Mouse (Mus musculus): ENCODE data around the gene Fam76b.

The Fam76b gene

GRCm38 (mm10) chr9:13827406-13828086 lies at the start of gene Fam76b:
Gene Fam76b (plus strand): TSS chr9:13827716.
- peak; percentile 6; the same call in 1 of the 2 replicates for TF ChIP-seq GATA4 (IDR thresholded peaks at IDR 0.05; ENCODE audit: insufficient replicate concordance, low read length)

GRCm38 (mm10) chr9:13781985-13782384 lies 45.5 kb upstream of the Fam76b start:
- TF ChIP-seq GATA4 (IDR thresholded peaks at IDR 0.05; ENCODE audit: insufficient replicate concordance, low read length) = no peak

DNA sequence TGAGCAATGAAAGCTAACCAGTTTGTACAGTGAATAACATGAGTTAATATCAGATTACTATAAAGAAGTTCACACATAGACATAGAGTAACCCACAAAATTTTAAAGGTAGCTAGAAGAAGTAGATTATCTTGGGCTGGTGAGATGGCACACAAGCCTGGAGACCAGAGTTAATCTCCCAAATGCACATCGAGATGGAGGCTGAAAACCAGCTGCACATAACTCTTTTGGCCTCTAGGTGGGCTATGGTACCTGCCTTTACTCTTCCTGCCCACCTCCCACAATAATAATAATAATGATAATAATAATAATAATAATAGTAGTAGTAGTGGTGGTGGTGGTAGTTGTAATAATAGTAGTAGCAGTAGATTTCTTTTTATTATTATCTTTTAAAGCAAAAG lies 33.2 kb upstream of the Fam76b start:
- no peak for TF ChIP-seq GATA4 (IDR thresholded peaks at IDR 0.05; ENCODE audit: insufficient replicate concordance, low read length)

GRCm38 (mm10) chr9:13794756-13795155 lies 32.8 kb upstream of the Fam76b start:
- no peak for TF ChIP-seq GATA4 (IDR thresholded peaks at IDR 0.05; ENCODE audit: insufficient replicate concordance, low read length)

DNA sequence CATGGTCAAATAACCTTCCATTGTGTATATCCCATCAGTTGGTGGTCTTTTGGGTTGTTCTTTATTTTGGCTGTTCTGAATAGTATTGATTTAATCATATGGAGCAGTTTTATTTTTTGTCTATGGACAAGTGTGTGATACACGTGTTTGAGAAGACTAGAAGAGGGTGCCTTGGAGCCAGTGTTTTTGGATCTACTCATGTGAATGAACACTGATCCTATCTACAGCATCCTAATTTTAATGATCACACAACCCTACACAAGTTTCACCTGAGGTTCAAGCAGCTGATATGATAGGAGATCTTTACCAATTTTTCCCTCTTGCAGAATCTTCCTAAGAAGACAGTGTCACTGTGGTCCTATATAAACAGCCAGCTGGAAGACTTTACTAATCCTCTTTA lies 23.0 kb upstream of the Fam76b start:
- no peak for TF ChIP-seq GATA4 (IDR thresholded peaks at IDR 0.05; ENCODE audit: insufficient replicate concordance, low read length)

GRCm38 (mm10) chr9:13806854-13807253 lies 20.7 kb upstream of the Fam76b start:
- TF ChIP-seq GATA4 (IDR thresholded peaks at IDR 0.05; ENCODE audit: insufficient replicate concordance, low read length) = no peak

DNA sequence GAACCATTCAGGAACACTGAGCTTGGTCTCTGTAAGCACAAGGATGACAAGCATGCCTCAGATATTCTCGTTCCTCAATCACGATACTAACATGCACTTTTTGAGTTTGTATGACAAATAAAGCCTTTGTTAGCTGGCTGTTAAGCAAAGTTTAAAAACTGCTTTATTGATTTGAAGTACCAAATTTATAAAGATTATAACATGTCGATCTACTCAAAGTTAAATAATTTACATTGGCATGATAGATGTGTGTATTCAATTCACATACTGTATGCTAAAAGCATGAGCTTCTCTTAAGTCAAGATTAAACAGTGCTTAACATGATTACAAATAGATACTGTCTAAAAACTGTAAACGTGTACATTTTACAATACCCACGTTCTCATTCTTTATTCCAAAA lies 19.9 kb upstream of the Fam76b start:
- TF ChIP-seq GATA4 (IDR thresholded peaks at IDR 0.05; ENCODE audit: insufficient replicate concordance, low read length) = no peak

GRCm38 (mm10) chr9:13809937-13810336 lies 17.6 kb upstream of the Fam76b start:
- TF ChIP-seq GATA4 (IDR thresholded peaks at IDR 0.05; ENCODE audit: insufficient replicate concordance, low read length) = no peak

DNA sequence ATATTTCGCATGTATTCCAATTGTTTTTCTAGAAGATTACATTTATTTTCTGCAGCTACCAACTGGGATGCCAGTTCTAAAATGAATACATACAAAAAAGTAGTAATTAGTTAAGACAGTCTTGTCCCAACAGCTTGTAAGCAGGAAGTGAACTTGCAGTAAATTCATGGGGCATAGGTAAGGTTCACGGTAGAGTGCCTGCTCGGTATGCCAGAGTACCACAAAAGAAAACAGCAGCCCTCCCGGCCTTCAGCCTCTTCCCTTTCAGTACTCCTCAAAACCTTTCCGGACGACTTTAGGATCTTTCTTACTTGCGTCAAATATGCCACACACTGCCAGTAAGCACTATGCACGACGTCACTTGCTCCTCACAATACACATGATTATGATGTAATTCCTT lies 9.1 kb upstream of the Fam76b start:
- TF ChIP-seq GATA4 (IDR thresholded peaks at IDR 0.05; ENCODE audit: insufficient replicate concordance, low read length) = no peak

DNA sequence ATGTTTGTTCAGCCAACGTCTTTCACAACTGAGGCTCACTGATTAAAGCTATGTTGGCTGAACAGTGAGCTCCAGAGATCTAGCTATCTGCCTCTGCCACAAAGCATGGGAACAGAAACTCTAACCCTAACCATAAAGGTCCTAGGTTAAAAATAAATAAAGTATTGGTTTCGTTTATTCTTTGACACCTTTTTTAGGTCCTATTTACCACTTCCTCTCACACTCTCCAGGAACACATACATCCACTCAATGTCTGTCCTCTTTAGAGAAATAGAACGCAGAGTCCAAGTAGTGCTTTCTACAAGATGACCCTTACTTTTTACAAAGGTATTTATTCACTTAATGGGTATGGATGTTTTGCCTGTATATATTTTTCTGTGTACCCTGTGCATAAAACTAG lies 6.7 kb upstream of the Fam76b start:
- no peak for TF ChIP-seq GATA4 (IDR thresholded peaks at IDR 0.05; ENCODE audit: insufficient replicate concordance, low read length)

- TF ChIP-seq GATA4 (IDR thresholded peaks at IDR 0.05; ENCODE audit: insufficient replicate concordance, low read length) = no peak
Measured at GRCm38 (mm10) chr9:13825896-13826295, 1.6 kb upstream of the Fam76b start.

DNA sequence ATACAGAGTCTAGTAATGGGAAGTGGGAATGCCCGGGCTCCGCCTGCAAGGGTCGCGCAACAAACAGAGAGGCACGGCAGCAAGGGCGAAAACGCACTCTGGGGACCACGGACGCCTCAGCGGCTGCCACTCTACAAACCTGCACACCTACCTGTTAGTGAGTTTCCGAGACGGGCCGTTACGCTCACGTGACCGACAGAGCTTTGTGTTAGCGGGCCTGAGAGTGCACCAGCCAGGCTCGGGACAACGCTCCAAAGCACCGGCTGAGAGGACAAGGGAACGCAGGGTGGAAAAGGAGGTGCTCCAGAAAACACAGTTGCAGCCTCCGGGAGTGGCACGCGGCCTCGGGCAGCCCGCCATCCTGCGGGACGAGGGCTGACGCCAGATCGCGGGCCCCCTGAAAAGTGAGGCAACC lies 1.1 kb upstream of the Fam76b start:
- TF ChIP-seq GATA4 (IDR thresholded peaks at IDR 0.05; ENCODE audit: insufficient replicate concordance, low read length) = no peak

DNA sequence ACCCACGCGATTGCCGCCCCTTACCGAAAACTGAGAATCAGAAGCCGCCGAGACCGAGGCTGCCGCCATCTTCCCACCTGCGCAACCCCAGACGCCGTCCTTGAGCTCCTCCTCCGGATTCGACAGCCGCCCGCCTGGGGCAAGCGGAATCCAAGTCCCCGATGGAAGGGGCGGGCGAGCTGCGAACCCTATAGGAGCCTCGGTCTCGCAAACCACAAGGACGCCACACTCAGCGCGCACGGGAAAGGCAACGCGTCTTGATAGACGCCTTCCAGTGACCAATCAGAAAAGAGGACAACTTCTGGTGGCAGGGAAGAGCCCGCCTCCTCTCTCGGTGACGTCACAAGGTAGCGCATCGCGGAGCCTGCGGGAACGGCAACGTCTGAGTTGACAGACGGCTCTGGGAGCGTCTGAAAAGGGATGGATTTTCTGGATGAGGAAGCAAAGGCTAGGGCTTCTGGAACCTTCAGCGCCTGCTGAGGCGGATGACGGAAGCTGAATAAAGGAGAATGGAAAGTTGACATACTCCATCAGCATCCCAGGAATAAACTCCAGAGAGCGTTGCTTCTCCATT lies 597 bp upstream of the Fam76b start, which contains the start of gene Cep57:
Gene Cep57, minus strand, starts transcription at position 276 of the 574 bp plus-strand sequence.
- TF ChIP-seq GATA4 (IDR thresholded peaks at IDR 0.05; ENCODE audit: insufficient replicate concordance, low read length) = no peak

GRCm38 (mm10) chr9:13828087-13828441 lies 548 bp downstream of the Fam76b start:
- no peak for TF ChIP-seq GATA4 (IDR thresholded peaks at IDR 0.05; ENCODE audit: insufficient replicate concordance, low read length)

DNA sequence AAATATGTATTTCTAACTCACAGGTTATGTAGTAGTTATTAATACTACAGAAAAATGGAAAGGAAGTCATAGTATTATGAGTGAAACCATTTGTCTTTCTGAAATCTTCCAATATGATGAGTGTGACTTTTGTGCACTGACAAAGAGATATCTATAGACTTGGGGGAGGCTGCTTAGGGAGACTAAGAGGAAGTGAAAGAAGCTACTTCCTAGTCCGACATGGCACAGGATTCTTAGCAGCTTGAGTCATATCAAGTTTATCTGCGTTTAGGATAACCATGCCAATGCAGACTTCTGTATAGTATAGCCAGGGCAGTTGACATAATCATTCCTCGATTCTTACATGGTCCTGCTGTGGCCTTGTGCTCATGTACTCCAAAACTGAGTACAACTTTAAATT lies 7.7 kb downstream of the Fam76b start:
- TF ChIP-seq GATA4 (IDR thresholded peaks at IDR 0.05; ENCODE audit: insufficient replicate concordance, low read length) = no peak

DNA sequence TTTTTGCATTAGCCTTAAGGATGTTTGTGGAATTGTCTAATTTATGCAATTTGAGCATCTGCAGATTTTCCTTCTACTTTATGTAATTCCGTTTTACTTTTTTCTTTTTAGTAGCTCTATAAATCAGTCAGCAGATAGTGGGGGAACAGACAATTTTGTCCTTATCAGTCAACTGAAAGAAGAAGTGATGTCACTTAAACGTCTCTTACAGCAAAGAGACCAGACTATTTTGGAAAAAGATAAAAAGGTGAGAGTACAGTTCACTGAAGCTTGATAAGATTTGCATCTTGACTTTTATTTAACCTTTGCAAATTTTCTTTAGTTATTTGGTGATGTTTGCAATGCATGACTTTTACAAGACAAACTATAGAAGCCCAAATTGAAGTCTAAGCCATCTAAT lies 9.2 kb downstream of the Fam76b start:
- TF ChIP-seq GATA4 (IDR thresholded peaks at IDR 0.05; ENCODE audit: insufficient replicate concordance, low read length) = no peak

GRCm38 (mm10) chr9:13847591-13847990 lies 20.1 kb downstream of the Fam76b start:
- no peak for TF ChIP-seq GATA4 (IDR thresholded peaks at IDR 0.05; ENCODE audit: insufficient replicate concordance, low read length)

Data from liver, adult (tissue).